Mouse (Mus musculus) right cerebral cortex, postnatal 4 days (tissue): ENCODE results near the gene Arl10.
A peak's percentile ranks its signal among the peaks of the same experiment; 100 is the strongest.

Experiments used
- DNase-seq: peaks from one replicate; pipeline ENCODE4 v3.0.0-alpha.2; 2022

Gene Arl10

DNA sequence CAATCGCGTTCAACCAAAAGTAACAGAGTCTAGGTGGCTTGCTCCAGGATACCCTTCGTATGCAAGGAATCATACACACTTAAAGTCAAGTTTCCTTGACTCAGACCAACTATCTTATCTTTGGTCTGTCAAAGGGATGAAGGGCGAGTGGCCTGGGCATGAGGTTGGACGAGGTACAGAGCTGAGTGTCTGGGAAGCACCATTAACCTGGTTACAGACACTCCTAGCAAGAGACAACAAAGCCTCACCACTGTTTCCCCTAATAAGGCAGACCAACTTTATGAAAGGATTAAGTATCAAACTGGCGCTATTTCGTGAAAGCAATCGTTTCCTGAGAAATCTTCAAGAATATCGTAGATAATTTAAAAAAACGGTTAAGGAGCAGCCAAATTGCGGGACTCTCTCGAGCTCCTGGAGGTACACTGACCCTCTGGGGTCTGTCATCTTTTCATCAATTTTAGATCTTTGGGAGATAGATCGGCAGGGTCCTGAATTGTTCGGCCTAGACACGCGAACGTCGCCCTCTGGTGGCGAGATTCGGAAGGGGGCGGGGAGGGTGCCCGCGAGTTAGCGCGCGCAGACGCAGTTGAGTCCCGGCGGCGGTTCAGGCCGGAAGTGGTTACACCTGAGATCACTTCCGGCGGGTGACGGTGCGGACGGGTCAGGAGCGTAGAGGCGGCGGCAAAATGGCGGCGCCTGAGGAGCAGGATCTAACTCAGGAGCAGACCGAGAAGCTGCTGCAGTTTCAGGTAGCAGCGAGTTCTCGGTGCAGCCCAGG is 46.5 kb downstream of the Arl10 start, which contains the start of gene Faf2:
Gene Faf2 (plus strand): TSS at position 630 of the 778 bp plus-strand sequence.
- DNase-seq: peak; percentile 100

DNA sequence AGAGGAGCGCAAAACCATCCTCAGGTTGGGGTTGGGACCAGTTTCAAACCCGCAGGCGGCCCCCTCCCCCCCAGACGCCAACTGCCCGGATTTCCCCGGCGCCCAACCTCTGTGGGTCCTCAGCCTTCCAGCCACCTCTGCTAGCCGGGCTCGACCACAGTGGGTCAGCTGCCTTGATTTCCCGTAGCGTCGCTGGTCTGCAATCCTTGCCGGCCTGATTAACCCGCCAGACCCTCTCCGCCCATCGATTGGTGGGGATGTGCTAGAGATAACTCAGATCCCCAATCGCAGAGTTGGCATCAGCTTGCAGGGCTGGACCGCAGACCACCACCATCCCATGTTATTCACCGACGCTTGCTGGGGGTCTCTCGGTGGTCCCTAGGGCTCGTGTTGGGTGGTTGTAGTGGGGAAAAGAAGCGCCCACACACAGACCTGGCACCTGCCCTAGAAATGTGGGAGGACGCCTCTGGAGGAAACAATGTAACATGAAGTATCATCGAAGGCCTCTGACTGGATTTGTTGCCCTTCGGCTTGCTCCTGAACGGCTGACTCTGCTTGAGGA is 47.2 kb downstream of the Arl10 start:
- DNase-seq: no peak

DNA sequence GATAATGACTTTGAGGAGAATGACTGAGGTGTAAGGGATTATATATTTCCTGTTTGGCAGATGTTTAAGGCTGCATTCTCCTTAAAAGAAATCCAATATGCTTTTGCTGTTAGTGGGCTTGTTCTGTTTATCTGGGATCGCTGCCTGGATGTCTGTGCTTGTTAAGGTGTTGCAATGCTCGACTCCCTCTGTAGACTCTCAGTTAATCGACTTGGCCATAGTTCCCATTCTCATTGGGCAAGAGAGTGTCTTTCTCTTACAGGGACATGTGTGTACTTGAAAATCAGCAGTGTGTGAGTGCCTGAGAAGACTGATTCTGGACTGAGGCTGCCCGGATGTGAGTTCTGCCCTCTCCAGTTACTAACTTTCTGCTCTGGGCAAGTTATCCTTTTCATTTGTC is 54.3 kb downstream of the Arl10 start:
- DNase-seq: no peak
